Mouse (Mus musculus) cerebellum, adult 9-10 months (tissue): ENCODE data around the gene Fndc3b.

ENCODE experiments used
- DNase-seq: peaks from one replicate; pipeline ENCODE4 v3.0.0; 2022

Fndc3b gene

GRCm38 (mm10) chr3:27584607-27585605, 126.2 kb downstream of the Fndc3b start:
- DNase-seq: no peak

DNA sequence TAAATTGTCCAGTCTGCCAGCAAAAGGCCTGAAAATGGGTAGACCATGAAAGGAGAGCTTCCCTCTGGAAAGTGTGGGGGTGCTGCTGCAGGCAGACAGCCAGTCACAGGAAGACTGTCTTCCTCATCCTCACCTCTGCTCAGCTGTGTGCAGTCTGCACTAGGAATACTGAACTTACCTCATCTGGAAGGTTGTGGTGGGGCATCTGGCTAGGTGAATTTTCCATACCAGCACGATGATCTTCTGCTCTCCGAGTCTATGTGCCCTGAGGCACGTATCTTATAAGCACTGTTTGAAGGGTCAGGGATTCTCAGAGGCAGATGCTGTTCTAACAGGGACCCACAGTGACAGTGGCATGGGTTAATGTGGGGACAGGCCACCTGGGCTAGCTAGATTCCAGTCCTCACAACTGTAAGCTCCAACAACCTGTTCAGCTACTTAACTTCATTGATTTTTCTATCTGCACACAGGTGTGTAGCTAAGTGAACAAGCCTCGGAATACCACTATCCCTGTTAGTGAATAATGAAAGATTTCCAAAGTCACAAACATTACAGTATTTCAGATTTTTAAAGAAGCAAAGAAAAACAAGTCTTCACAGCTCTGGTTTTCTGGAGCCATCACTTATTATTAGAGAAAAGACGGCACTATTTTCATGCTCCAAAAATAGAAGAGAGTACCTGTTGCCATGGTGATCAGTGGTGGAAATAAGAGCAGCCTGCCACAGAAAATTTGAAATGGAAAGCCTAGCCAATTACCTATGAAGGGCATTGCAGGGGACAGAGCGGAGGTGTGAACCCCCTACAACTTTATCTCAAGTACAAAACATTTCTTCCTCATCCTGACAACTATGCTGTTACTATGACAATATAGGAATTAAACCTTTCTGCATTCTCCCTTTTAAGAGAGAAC, 128.9 kb downstream of the Fndc3b start:
- no peak for DNase-seq

GRCm38 (mm10) chr3:27580956-27581355, 130.2 kb downstream of the Fndc3b start:
- no peak for DNase-seq

DNA sequence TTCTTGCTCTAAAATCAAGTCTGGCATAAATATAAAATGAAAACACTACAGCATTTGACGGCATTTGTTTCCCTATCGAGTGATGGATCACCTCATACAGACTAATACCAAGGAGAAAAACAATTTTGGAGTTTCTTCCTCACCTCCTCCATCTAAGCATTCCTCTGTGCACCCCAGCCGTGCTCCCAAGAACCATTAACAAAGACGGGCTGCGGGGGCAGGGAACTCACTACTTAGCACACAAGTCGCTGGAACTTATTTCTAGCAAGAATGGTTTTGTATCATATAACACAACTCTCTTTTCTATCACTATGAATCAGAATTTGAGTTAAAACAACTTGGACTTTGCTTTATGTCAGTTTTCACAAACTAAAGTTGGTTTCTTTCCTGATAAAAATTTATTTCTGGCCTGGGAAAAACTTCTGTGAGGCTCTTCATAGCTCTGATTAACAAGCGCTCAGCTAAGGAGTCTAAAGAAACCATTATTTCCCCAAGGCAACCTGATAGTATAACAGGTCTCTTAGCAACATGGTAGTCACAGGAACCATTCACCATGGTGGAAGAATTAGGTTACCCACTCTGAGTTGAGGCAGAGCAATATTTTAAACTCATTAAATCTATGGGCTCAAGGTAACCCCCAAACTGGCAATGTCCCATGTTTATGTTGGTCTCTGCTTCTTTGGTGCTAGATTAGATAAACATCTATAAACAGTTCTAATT, 131.1 kb downstream of the Fndc3b start:
- DNase-seq: no peak

DNA sequence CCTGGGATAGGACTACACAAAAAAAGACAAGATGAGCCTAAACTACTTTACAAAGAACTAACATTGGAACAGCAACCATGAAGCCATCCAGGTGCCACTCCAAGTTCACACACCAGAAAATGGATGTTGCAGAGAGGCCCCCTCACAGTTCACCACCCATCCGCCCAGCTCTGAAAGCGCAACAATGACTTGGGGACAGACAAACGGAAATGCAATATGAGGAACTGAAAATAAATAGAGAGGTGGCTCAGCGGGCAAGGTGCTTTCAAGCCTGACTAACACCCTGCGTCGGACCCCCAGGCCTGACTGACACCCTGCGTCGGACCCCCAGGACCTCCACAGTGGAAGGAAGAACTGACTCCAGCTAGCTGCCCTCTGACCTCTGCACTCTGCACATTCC, 131.9 kb downstream of the Fndc3b start:
- DNase-seq: no peak

GRCm38 (mm10) chr3:27577349-27578025, 133.6 kb downstream of the Fndc3b start:
- DNase-seq: no peak

DNA sequence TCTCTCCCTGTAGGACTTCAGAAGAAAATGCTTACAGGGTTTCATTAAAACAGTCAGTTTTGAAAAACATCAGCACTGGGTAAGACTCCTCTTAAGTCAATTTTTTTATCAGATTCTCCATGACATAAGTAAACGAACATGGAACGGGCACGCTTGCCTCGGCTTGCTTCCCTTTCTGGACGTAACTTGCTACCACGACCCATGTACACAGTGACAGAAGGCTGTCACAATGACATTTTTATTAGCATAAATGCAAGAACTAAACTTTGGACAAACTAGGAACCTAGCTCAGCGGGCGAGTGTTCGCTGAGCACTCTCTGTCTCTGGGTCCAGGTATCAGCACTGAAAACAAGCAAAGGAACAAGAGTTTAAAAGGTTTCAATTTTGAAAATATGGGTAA, 136.9 kb downstream of the Fndc3b start:
- DNase-seq: no peak

DNA sequence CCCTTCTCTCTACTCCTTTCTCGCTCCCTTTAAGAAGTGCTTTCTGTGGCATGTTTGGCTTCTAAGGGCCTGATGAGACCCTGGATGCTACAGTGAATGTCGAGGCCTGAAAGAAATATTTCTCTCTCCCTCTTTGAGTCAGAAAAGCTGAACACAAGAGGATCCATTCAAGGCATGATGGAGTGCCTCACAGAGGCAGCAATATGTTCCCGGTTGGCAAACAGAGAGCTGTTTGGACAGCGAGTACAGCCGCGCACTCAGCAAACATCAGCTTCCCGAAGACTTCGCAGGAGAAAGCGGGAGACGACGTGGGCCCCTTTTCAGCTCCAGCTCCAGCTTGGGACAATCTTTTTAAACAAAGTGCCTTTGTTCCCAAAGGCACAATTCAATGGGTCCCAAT, 137.6 kb downstream of the Fndc3b start:
- DNase-seq: no peak

- no peak for DNase-seq
Observed at GRCm38 (mm10) chr3:27572305-27572704, 138.8 kb downstream of the Fndc3b start.

DNA sequence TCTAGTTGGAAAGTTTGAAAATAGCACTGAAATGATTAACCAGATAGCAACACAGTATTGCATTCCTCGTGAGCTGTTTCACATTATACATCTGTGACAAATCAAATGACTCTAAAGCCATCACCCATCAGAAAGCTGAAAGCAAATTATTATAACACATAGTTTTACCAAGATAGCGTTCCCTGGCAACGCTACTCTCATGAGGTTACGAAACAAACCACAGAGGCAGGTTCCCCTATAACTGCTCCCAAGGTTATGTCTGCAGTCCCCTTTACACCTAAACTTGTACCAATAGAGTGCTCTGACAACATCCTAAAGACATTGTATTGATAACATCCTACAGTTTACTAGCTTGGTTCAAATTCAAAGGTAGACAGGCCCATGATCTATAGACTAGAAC, 145.8 kb downstream of the Fndc3b start:
- DNase-seq: no peak

DNA sequence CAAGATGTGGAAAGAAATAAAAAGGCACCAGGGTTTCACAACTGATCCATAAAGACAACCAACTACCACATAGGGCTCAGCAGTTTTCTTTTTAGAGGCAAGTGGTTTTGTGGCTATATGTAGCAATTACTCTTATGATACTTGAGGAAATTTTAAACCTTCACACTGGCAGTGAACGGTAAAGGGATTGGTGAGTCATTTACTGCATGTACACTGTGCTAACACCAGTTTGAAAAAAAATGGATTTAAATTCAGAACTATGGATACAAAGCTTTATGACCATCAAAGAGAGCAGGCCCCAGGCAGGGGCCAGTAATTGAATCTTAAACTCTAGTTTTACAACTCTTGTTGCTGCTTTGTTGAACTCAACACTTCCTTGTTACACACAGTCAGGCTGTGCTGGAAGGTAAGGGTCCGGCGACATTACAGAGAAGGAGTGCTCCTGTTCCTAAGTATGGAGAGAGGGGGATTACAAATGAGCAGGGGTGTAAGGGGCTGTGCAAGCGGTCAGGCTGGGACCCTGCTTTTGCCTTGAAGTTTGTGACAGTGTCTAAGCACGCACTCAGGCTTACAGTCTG, 148.0 kb downstream of the Fndc3b start:
- DNase-seq: no peak

DNA sequence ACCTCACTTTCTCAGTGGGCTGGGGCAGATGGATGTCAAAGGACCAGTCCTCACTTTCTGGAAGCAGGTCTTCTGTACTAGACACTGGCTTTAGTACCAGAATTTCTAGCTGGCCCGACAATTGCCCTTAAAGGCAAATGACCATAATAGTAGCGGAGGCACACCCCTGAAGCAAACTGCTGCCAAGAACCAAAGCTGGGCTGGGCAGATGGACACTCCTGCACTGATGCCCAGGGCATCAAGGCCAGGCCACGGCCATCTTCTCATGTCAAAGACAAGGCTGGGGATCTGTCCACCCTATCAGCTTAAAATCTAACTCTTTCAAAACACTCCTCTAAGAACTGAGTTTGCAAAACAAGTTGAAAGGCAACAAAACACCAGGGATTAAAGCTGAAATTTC, 148.6 kb downstream of the Fndc3b start:
- DNase-seq: no peak

DNA sequence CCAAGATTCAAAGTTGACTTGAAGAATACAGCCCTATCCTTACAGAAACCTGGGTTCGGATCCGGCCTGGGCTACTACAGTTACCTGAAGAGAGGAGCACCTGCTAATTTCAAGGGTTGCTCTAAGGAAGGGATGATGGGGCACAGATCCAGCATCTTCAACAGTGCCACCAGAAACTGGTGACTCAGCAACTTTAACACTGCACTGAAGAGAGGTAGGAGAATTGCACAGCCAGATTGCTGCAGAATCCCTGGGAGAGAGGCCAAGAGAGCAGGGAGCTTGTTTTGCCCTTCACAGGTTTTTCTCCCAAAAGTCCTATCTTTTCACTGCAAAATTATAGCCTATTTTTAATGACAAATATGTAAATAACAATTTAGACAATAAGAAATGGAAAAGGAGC, 149.2 kb downstream of the Fndc3b start:
- peak; percentile 22 for DNase-seq

DNA sequence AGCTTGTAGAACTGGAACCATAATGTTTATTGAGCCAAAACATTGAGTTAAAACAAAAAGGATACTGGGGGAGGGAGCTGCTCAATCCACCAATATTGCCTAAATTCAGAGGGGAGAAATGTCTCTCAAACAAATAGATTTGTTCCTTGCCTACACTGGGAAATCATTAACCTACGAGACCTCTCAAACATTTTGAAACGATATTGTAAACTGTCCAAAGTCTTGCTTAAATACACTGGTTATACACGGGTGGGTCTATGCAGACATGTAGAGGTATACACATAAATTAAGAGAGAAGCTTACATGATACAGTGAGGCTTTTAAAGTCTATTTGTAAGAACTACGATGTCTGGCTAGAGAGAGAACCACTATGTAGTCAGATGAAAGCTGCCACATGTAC, 151.8 kb downstream of the Fndc3b start:
- DNase-seq: no peak

DNA sequence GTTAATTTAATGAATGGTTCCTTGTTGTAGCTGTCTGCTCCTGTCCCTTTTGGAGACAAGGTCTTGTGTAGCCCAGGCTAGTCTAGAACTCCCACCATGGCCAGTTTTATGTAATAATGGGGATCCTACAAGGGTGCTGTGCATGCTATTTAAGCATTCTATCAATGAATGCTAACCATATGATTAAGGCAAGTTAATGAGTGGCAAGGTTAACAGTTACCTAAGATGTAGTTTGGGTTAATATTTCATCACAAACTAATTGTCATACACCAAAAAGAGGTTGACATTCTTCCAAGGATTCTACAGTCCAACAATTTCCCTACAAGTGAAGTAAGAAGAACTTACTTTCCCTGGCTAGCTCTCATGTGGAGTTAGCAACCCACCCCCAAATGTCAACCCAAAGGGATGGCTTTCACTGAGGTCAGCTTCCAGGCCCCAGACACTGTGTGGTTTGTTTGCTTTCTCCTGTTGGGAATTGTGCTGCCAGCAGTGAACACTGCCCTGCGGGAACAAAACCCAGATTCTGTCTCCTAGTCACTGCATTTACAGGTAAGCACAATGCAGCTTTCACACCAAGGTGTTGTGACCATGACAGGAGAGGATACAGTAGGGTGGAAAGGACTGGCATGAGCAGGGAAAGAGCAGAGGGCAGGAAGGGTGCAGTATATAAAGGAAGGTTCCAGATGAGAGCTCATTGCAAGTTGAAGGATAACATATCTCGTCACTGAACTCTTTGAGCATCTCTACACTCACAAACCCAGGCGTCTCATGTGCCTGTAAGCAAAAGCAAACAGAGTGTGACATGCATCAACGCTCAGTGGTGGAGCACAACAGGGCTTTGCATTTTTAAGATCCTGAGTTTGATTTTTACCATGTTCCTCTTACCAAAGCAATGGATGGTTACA, 153.8 kb downstream of the Fndc3b start:
- no peak for DNase-seq

- peak; percentile 34 for DNase-seq
Observed at GRCm38 (mm10) chr3:27555401-27555940, 155.6 kb downstream of the Fndc3b start.

- no peak for DNase-seq
Observed at GRCm38 (mm10) chr3:27554325-27554724, 156.8 kb downstream of the Fndc3b start.

DNA sequence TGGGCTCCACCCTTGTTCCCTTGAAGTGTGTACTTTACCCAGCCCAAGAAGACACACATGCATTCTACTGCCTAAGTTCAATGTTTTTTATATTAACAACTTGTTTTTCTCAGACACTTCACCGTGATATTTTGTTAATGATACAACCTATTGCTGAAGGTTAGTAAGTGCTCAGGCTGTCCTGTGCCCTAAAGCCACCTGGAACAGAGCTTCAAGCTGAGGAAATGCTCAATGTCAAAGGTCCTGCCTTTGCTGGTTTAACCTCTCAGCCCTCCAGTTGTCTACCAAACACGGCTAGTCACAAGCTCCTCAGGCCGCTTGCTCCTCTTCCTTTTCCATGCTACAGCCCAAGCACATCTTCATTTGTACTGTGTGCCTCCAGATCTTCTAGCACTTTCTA, 157.3 kb downstream of the Fndc3b start:
- no peak for DNase-seq

GRCm38 (mm10) chr3:27551005-27551404, 160.1 kb downstream of the Fndc3b start:
- DNase-seq: no peak

DNA sequence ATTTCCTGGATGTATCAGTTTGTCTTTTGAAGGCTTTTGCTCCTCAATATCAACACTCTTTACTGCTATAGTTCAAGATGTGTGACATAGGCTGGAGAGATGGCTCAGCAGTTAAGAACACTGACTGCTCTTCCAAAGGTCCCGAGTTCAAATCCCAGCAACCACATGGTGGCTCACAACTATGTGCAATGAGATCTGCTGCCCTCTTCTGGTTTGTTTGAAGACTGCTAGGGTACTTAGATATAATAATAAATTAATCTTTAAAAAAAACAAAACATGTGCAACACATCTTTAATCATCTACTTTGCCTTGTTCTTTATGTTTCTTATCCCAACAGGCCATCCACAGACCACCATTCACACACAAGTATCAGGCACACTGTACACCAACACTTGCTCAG, 160.7 kb downstream of the Fndc3b start:
- no peak for DNase-seq

- no peak for DNase-seq
Observed at GRCm38 (mm10) chr3:27545651-27546050, 165.5 kb downstream of the Fndc3b start.
